Mouse (Mus musculus) forebrain, postnatal 0 days (tissue): ENCODE measurements at regions not wholly inside any gene's neighbourhood (a gene's known extent, or its start where the extent isn't known, plus 50 kb on each side); places are given as distances from the start of the nearest gene placed in this dataset.

Source experiments
- ATAC-seq: fragments of 200-750 bp; cut with Nextera tagmentation; 2 replicates; pipeline ENCODE4 v1.8.0; 2017; ENCODE audit warnings: mild to moderate bottlenecking, moderate library complexity
- DNase-seq: peaks from one replicate; pipeline ENCODE4 v3.0.0-alpha.2; 2015
- H3K27ac ChIP-seq: fragments of 300-500 bp; sonication (generic); 2 replicates; pipeline ENCODE4 v1.5.1; 2014; ENCODE audit warnings: low read depth, mild to moderate bottlenecking, antibody characterized with exemption, low read length, moderate library complexity, mixed read lengths
- H3K27me3 ChIP-seq: fragments of 300-500 bp; sonication (generic); 2 replicates; pipeline ENCODE4 v1.6.1; 2014; ENCODE audit warnings: mild to moderate bottlenecking, low read length, mixed read lengths; ENCODE audit not compliant: insufficient read depth
- H3K36me3 ChIP-seq: fragments of 300-500 bp; sonication (generic); 2 replicates; pipeline ENCODE4 v1.6.1; 2014; ENCODE audit warnings: mild to moderate bottlenecking, moderate library complexity; ENCODE audit not compliant: insufficient read depth
- H3K4me1 ChIP-seq: fragments of 300-500 bp; sonication (generic); 2 replicates; pipeline ENCODE4 v1.6.1; 2014; ENCODE audit warnings: antibody characterized with exemption; ENCODE audit not compliant: insufficient read depth
- H3K4me2 ChIP-seq: fragments of 300-500 bp; sonication (generic); 2 replicates; pipeline ENCODE4 v1.6.1; 2014; ENCODE audit warnings: low read depth, mild to moderate bottlenecking, moderate library complexity
- H3K4me3 ChIP-seq: fragments of 300-500 bp; sonication (generic); 2 replicates; pipeline ENCODE4 v1.5.1; 2014; ENCODE audit warnings: low read depth, low read length, mixed read lengths
- H3K9ac ChIP-seq: fragments of 300-500 bp; sonication (generic); 2 replicates; pipeline ENCODE4 v1.6.1; 2014; ENCODE audit warnings: mild to moderate bottlenecking
- H3K9me3 ChIP-seq: fragments of 300-500 bp; sonication (generic); 2 replicates; pipeline ENCODE4 v1.6.1; 2016; ENCODE audit warnings: low read length
- CTCF ChIP-seq: sonication (generic); IDR thresholded peaks from 2 replicates; pipeline ENCODE4 v1.5.1; 2016; ENCODE audit warnings: antibody characterized with exemption, control low read depth, low read depth
- WGBS: fragments of 180-500 bp; shearing (Covaris S2); extraction: QIAGEN DNeasy Blood & Tissue Kit; methylation state at CpG from one replicate; pipeline ENCODE4 v1.1.7; 2014; 5-methylcytosine and 5-hydroxymethylcytosine counted together

DNA sequence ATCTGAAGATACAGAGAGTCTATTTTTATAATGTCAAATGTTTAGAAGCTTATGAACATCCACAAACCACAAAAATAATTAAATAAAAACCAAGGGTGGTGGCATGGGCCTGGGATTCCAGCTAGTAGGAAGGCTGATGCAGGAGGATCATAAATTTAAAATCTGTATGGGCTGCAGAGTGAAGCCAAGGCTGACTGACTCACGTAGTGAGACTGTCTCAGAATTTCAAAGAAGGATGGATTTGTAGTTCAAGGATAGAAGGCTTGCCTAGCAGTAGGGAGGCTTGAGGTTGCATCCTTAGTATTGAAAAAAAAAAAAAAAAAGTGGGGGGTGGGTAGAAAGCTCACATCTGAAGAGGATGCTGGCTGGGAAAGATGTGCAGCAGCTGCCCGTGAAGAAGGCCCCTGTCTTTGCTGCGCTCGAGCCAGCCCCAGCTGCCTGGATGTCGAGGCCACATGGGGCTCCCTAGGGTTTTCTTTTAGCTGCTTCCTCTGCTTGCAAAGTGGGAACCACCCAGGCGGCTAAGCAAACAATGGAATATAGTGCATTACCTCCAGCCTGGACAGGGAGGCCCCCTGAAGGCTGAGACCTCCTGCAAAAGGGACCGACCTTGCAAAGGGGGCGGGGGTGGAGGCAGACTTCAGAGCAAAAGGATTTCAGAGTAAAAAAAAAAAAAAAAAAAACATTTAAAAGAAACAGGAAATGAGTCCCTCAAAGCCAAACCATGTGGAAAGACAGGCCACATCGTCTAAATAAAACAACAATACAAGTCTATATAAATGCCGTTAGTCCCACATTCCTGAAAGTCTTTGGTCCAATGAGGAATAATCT lies 101.3 kb downstream of the Tmco5 start:
- Histone ChIP-seq H3K27me3 (no peaks in the 10 kb centered on the region), H3K9ac (no peak overlapping the region), H3K4me3 (no peak overlapping the region), H3K36me3 (no peaks in the 10 kb centered on the region), H3K27ac (no peak overlapping the region), H3K9me3 (no peaks in the 10 kb centered on the region), H3K4me1 (peaks cover 11% of the 10 kb centered on the region), H3K4me2 (no peak overlapping the region)
- no peak for TF ChIP-seq CTCF
- ATAC-seq (no peak), DNase-seq (peak; percentile 33)
- WGBS = 11% methylated on average over 10 of the region's 10 CpGs

DNA sequence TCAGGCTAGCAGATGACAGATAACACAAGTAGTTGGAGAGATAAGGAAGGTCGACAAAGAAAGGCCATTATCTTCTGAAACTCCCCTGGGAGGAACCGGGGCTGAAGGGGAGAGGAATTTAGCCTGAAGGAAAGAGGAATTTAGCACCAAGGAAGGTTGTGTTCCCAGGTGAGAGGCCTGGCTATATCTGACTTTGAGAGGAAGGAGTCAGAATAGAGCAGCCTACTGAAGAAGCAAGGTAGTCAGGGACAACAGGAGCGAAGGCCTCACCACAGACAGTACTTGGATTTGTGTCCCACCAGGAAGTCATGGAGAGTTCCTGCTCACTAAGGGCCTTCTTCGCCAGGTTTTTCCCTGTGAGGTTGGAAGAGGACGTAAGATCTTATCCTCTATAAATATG lies 102.2 kb downstream of the Tmco5 start:
- Histone ChIP-seq H3K4me3 (no peak overlapping the region), H3K9me3 (no peaks in the 10 kb centered on the region), H3K27me3 (no peaks in the 10 kb centered on the region), H3K4me2 (no peak overlapping the region), H3K27ac (no peak overlapping the region), H3K9ac (no peak overlapping the region), H3K36me3 (no peaks in the 10 kb centered on the region), H3K4me1 (peaks cover 6% of the 10 kb centered on the region; the same call in 1 of the 2 replicates)
- TF ChIP-seq CTCF = no peak
- no peak for ATAC-seq
- no peak for DNase-seq
- WGBS = 58% methylated on average over 5 of the region's 5 CpGs

- no peak overlapping the region for H3K27ac ChIP-seq
- no peaks in the 10 kb centered on the region for H3K27me3 ChIP-seq
- H3K9ac ChIP-seq = no peak overlapping the region
- 90% methylated on average over 5 of the region's 5 CpGs for WGBS
- H3K9me3 ChIP-seq = no peaks in the 10 kb centered on the region
- no peak overlapping the region for H3K4me3 ChIP-seq
- TF ChIP-seq CTCF = no peak
- no peak for ATAC-seq
- H3K4me1 ChIP-seq = no peaks in the 10 kb centered on the region
- no peak overlapping the region for H3K4me2 ChIP-seq
- DNase-seq = no peak
- H3K36me3 ChIP-seq = no peaks in the 10 kb centered on the region
Observed at GRCm38 (mm10) chr2:116983351-116983750, 104.9 kb downstream of the Tmco5 start.

DNA sequence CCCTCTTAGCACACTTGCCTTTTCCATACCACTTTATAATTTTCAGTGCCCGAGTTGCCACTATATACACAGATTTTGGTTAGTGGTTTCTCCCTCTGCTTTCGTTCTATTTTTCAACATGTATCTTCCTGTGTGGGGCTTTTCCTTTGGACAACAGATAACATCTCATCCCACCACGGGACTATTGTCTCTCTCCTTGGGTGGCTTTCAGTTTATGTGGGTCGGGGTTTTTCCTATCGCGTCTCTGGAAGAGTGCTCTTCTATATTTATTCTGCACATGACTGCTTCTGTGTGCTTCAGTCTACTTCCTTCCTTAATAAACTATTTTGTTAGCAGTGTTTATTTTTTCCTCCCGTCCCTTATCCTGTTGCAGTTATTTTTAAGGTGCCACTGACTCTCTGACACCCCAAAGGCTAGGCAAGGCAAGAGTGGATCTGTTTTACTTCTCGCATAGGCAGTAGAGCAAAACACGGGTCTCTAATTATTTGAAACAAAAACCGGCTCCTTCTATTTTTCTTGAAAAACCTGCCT lies 105.4 kb downstream of the Tmco5 start:
- DNase-seq (no peak), ATAC-seq (no peak)
- H3K9ac ChIP-seq = no peak overlapping the region
- WGBS = 81% methylated on average over 10 of the region's 10 CpGs
- H3K4me3 ChIP-seq = no peak overlapping the region
- no peaks in the 10 kb centered on the region for H3K9me3 ChIP-seq
- H3K27me3 ChIP-seq = no peaks in the 10 kb centered on the region
- H3K4me2 ChIP-seq = no peak overlapping the region
- H3K36me3 ChIP-seq = no peaks in the 10 kb centered on the region
- TF ChIP-seq CTCF = no peak
- no peaks in the 10 kb centered on the region for H3K4me1 ChIP-seq
- H3K27ac ChIP-seq = no peak overlapping the region

DNA sequence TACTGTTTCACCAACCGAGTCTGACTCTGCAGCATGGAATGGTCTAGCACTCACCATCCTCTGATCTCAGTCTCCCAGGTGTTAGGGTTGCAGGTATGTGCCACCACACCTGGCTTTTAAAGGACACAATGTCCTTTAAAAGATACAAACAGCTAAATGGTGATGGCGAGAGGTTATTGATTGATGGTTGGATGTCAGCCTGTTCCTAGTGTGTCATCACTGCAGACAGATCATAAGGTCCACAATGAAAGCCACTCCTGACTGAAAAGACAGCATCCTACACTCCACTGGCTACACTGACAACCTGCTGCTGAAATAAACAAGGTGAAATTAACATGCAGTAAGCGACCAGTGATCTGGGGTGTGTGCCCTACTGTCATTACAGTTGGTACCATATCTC lies 106.1 kb downstream of the Tmco5 start:
- DNase-seq = no peak
- H3K9ac ChIP-seq = no peak overlapping the region
- H3K27ac ChIP-seq = no peak overlapping the region
- H3K36me3 ChIP-seq = no peaks in the 10 kb centered on the region
- no peaks in the 10 kb centered on the region for H3K4me1 ChIP-seq
- 84% methylated on average over 3 of the region's 3 CpGs for WGBS
- TF ChIP-seq CTCF = no peak
- H3K27me3 ChIP-seq = no peaks in the 10 kb centered on the region
- H3K9me3 ChIP-seq = no peaks in the 10 kb centered on the region
- no peak overlapping the region for H3K4me2 ChIP-seq
- H3K4me3 ChIP-seq = no peak overlapping the region
- no peak for ATAC-seq

GRCm38 (mm10) chr2:116985549-116985948 lies 107.1 kb downstream of the Tmco5 start:
- H3K27ac ChIP-seq = no peak overlapping the region
- WGBS = 83% methylated on average over 5 of the region's 5 CpGs
- ATAC-seq (no peak), DNase-seq (no peak)
- H3K4me1 ChIP-seq = no peaks in the 10 kb centered on the region
- no peaks in the 10 kb centered on the region for H3K36me3 ChIP-seq
- H3K27me3 ChIP-seq = no peaks in the 10 kb centered on the region
- no peak overlapping the region for H3K9ac ChIP-seq
- TF ChIP-seq CTCF = no peak
- H3K4me3 ChIP-seq = no peak overlapping the region
- no peak overlapping the region for H3K4me2 ChIP-seq
- no peaks in the 10 kb centered on the region for H3K9me3 ChIP-seq

GRCm38 (mm10) chr2:116988953-116989674 lies 110.6 kb downstream of the Tmco5 start:
- DNase-seq = no peak
- Histone ChIP-seq H3K27ac (no peak overlapping the region), H3K4me3 (no peak overlapping the region), H3K9ac (no peak overlapping the region), H3K4me2 (no peak overlapping the region), H3K9me3 (no peaks in the 10 kb centered on the region), H3K27me3 (no peaks in the 10 kb centered on the region), H3K36me3 (no peaks in the 10 kb centered on the region), H3K4me1 (no peaks in the 10 kb centered on the region)
- WGBS = 91% methylated on average over 8 of the region's 8 CpGs
- ATAC-seq = no peak
- TF ChIP-seq CTCF = no peak
